Mouse (Mus musculus): ENCODE results near the gene Letm1. TPM values are rescaled to one million over a fixed set of nuclear protein-coding genes. Genes with fewer than 3 reads are reported as not detected.
A peak's percentile ranks its signal among the peaks of the same experiment; 100 is the strongest.

Gene Letm1
- polyA plus RNA-seq (2015; fragmentation: Nextera tagmentation; extraction: Ambion mirVana), result 47.6 and 56.6 TPM in 2 replicates

DNA sequence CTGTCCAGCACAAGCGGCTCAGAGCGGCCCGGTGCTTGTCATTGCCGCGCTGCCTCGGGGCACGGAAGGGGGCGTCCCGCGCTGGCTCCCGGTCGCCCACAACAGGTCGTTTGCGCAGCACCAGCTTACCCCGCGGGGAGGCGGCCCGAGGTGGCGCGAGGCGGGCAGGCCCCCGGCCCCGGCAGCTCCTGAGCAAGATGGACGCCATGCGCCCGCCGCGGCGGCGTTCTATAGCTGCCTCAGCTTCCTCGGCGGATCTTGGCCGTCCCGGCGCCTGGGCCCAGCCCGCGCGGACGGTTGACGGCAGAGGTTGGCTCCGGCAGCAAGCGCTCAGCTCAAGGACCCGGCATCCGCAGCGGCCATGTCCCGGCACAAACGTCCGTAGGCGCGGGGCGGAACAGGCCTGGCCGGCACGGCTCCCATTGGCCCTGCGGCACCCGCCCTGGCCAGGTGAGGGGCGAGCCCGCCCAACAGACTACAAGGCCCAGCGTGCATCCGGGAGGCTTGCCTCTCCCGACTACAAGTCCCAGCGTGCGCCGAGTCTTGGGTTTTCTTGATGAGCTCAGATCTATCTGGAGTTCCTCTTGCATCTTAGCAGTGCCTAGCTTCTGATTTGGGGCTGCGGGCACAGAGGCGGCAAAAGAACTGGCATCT, at the start of gene Letm1:
Letm1 (minus strand) TSS at position 473 of the 654 bp plus-strand sequence.
- H3K4me2 ChIP-seq, result peak within 1 kb of the TSS; percentile 90
- peak within 1 kb of the TSS; percentile 90 for H3K4me3 ChIP-seq
- no peaks in the 10 kb centered on the region for H3K9me3 ChIP-seq
- peak within 1 kb of the TSS; percentile 91 for H3K9ac ChIP-seq
- ATAC-seq (ENCODE audit: insufficient number of reproducible peaks, insufficient read depth, low FRiP score, low TSS enrichment, low read depth), result peak; percentile 98
- under 1% methylated on average over 65 of the region's 65 CpGs for WGBS
- peak within 1 kb of the TSS; percentile 83 for H3K27ac ChIP-seq
- peaks cover 22% of the 10 kb centered on the region for H3K4me1 ChIP-seq
- peaks cover 9% of the 10 kb centered on the region for H3K36me3 ChIP-seq
- H3K27me3 ChIP-seq, result no peaks in the 10 kb centered on the region

DNA sequence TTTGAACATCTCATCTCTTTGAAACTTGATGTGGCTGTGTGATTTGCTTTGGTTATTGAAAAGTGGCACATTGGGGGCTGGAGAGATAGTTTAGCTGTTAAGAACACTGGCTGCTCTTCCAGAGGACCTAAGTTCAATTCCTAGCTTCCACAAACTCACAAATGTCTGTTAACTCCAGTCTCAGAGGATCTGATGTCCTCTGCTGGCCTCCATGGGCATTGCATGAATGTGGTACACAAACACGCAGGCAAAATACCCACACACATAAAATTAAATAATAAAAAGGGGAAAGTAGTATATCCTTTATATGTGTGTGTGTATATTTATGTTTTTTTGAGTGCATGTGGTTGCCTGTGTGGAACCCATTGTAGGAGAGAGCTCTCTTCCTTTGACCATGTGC, 48.2 kb upstream of the Letm1 start:
- WGBS, result 76% methylated on average over 1 of the region's 1 CpGs
- Histone ChIP-seq H3K9ac (no peak overlapping the region), H3K36me3 (peaks cover 7% of the 10 kb centered on the region; the same call in 1 of the 2 replicates), H3K27ac (no peak overlapping the region), H3K4me1 (no peaks in the 10 kb centered on the region), H3K4me3 (no peak overlapping the region), H3K9me3 (no peaks in the 10 kb centered on the region), H3K27me3 (no peaks in the 10 kb centered on the region), H3K4me2 (no peak overlapping the region)
- no peak for ATAC-seq (ENCODE audit: insufficient number of reproducible peaks, insufficient read depth, low FRiP score, low TSS enrichment, low read depth)

DNA sequence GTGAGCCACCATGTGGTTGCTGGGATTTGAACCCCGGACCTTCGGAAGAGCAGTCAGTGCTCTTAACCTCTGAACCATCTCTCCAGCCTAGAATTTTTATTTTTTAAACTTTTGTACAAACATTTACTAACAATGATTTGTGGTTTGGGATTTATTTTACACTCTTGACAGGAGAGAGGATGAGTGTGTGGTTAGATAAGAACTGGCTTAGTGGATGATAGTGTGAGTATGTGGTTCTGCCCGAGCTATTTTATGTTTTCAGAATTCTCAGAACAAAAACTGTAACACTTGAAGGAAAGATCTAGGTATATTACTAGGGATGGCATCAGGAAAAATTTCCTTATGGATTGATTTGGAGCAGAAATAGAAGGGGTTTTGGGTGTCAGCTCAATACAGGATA, 47.3 kb upstream of the Letm1 start:
- WGBS, result 93% methylated on average over 3 of the region's 3 CpGs
- no peak for ATAC-seq (ENCODE audit: insufficient number of reproducible peaks, insufficient read depth, low FRiP score, low TSS enrichment, low read depth)
- Histone ChIP-seq H3K4me1 (no peaks in the 10 kb centered on the region), H3K9ac (no peak overlapping the region), H3K4me2 (no peak overlapping the region), H3K27me3 (no peaks in the 10 kb centered on the region), H3K9me3 (no peaks in the 10 kb centered on the region), H3K27ac (no peak overlapping the region), H3K36me3 (peaks cover 7% of the 10 kb centered on the region; the same call in 1 of the 2 replicates), H3K4me3 (no peak overlapping the region)

DNA sequence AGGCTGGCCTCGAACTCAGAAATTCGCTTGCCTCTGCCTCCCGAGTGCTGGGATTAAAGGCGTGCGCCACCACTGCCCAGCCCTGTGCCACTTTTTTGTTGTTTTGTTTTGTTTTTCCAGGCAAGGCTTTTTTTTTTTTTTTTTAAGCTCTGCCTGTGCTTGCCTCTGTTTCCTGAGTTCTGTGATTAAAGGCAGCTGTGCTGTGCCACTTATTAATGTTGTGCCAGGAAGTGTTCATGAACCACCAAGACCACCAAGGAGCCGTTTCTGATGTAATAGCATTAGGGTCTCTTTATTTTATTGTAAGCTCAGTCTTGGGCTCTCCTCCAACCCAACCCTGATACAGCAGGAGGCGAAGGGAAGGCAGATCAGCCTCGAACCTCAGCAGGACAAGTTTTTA, 45.5 kb upstream of the Letm1 start:
- Histone ChIP-seq H3K9ac (no peak overlapping the region), H3K27ac (no peak overlapping the region), H3K36me3 (peaks cover 7% of the 10 kb centered on the region; the same call in 1 of the 2 replicates), H3K4me2 (no peak overlapping the region), H3K27me3 (no peaks in the 10 kb centered on the region), H3K9me3 (no peaks in the 10 kb centered on the region), H3K4me3 (no peak overlapping the region), H3K4me1 (peaks cover 6% of the 10 kb centered on the region)
- WGBS, result 73% methylated on average over 8 of the region's 8 CpGs
- ATAC-seq (ENCODE audit: insufficient number of reproducible peaks, insufficient read depth, low FRiP score, low TSS enrichment, low read depth), result no peak

DNA sequence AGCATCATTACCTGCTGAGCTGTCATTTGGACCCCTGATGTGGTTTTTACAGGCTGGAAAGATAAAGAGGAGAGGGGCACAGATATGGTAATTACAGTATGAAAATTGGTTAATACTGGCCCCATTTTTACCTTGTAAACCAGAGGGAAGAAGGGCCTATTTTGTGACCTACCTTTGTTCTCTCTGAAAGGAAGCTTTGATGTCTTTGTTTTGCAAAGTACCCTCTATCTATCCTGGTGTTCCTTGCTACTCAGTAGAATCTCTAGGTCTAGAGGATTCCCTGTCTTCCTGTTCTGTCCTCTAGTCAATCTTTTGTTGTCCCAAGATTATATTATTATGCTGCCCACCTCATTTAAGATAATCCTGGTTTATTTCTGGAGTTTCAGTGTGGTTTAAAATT, 43.4 kb upstream of the Letm1 start:
- no peak for ATAC-seq (ENCODE audit: insufficient number of reproducible peaks, insufficient read depth, low FRiP score, low TSS enrichment, low read depth)

DNA sequence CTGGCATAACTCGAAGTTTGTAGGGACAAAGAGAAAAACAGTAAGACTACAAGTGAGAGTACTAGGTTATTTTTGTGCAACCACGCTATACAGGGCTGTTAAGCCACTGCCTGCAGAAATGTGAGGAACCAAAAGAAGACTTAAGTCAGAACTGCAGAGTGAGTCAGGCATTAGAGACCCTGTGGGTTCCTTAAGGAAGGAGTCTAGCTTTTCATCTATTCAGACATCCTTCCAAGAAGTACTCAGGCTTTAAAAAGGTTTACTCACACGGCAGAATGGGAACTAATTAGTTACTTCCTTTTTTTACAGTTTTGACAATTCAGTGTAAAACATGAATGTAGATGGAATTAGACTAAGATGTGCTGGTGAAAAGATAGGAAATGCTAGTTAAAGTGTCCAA, 39.8 kb upstream of the Letm1 start:
- Histone ChIP-seq H3K27ac (no peak overlapping the region), H3K4me1 (peaks cover 29% of the 10 kb centered on the region), H3K9ac (peak overlapping the region; percentile 54; the same call in 1 of the 2 replicates), H3K4me2 (peak overlapping the region; percentile 67), H3K9me3 (no peaks in the 10 kb centered on the region), H3K27me3 (no peaks in the 10 kb centered on the region), H3K36me3 (no peaks in the 10 kb centered on the region), H3K4me3 (peak overlapping the region; percentile 99)
- no peak for ATAC-seq (ENCODE audit: insufficient number of reproducible peaks, insufficient read depth, low FRiP score, low TSS enrichment, low read depth)
- 31% methylated on average over 3 of the region's 3 CpGs for WGBS

More for the DNA sequence above, 43.4 kb upstream of the Letm1 start:
- Histone ChIP-seq H3K27ac (no peak overlapping the region), H3K4me2 (no peak overlapping the region), H3K4me3 (no peak overlapping the region), H3K27me3 (no peaks in the 10 kb centered on the region), H3K4me1 (peaks cover 17% of the 10 kb centered on the region), H3K9ac (no peak overlapping the region), H3K36me3 (peaks cover 4% of the 10 kb centered on the region; the same call in 1 of the 2 replicates), H3K9me3 (no peaks in the 10 kb centered on the region)

DNA sequence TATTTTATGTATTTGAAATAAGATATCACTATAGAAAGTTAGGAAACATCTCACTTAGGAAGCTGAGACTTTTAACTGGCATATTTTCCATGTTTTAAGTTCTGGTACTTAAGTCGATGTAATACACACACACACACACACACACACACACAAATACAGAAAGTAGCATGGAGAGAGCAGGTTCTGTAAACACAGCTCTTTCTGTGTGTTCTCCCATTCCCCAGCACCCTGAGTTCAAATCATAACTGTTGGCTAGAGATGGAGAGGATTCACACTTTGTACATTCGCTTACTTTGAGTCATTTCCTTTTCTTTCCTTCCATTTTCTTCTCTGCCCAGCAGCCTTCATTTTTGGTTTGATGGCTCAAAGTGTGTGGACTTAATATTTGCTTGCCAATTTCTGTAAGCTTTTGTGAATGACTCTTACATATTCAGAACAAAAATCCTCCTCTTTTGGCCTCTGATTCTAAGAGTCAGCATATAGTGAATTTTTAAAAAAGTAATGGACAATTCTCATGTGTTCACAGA, 39.3 kb upstream of the Letm1 start:
- whole genome bisulfite sequencing, result 44% methylated on average over 2 of the region's 2 CpGs
- no peaks in the 10 kb centered on the region for H3K27me3 ChIP-seq
- H3K36me3 ChIP-seq, result no peaks in the 10 kb centered on the region
- peak overlapping the region; percentile 99 for H3K9ac ChIP-seq
- no peak overlapping the region for H3K27ac ChIP-seq
- no peaks in the 10 kb centered on the region for H3K9me3 ChIP-seq
- H3K4me2 ChIP-seq, result peak overlapping the region; percentile 67
- peaks cover 29% of the 10 kb centered on the region for H3K4me1 ChIP-seq
- ATAC-seq (ENCODE audit: insufficient number of reproducible peaks, insufficient read depth, low FRiP score, low TSS enrichment, low read depth), result no peak
- peak overlapping the region; percentile 99 for H3K4me3 ChIP-seq

DNA sequence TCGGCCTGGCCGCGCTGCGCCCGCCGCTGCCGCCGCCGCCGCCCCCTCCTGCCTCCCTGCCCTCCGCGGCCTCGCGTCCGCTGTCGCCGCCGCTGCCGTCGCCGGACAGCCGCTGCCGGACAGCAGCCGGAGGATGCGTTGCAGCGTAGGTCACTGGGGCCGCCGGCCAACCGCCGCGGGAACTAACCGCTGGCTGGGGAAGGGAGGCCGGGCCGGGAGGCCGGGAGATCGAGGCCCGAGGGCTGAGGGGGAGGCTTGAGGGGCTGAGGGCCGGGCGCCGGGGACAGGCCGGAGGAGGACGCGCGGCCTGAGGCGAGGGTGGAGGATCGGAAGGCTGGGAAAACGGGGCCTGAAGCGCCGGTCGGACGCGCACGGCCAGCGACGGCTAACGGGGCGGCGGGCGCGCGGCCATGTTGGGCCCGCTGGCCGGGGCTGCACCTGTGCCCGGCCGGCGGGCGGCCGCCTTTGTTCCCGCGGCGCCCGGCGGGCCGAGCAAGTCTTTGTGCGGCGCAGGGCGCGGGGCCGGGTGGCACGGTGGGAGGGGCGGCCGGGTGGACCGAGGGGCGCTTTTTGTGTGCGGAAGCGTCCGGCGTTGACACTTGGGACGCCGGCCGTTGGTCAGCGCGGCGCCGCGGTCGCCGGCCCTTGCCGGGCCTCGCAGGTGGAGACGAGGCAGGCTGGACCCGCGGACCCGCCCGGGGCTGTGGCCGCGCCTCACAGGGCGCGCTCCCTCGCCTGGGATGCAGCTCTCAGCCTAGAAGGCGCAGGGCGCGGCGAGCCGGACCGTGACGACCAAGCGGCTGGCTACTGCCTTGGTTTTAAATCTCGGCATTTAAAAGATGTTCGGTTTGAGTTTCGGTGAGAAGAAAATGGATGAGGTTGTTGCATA, 38.4 kb upstream of the Letm1 start:
- peaks cover 29% of the 10 kb centered on the region for H3K4me1 ChIP-seq
- no peaks in the 10 kb centered on the region for H3K9me3 ChIP-seq
- no peaks in the 10 kb centered on the region for H3K36me3 ChIP-seq
- ATAC-seq (ENCODE audit: insufficient number of reproducible peaks, insufficient read depth, low FRiP score, low TSS enrichment, low read depth), result no peak
- no peaks in the 10 kb centered on the region for H3K27me3 ChIP-seq
- under 1% methylated on average over 113 of the region's 121 CpGs for WGBS
- H3K27ac ChIP-seq, result peak overlapping the region; percentile 97
- peak overlapping the region; percentile 99 for H3K9ac ChIP-seq
- peak overlapping the region; percentile 99 for H3K4me3 ChIP-seq
- peak overlapping the region; percentile 67 for H3K4me2 ChIP-seq

DNA sequence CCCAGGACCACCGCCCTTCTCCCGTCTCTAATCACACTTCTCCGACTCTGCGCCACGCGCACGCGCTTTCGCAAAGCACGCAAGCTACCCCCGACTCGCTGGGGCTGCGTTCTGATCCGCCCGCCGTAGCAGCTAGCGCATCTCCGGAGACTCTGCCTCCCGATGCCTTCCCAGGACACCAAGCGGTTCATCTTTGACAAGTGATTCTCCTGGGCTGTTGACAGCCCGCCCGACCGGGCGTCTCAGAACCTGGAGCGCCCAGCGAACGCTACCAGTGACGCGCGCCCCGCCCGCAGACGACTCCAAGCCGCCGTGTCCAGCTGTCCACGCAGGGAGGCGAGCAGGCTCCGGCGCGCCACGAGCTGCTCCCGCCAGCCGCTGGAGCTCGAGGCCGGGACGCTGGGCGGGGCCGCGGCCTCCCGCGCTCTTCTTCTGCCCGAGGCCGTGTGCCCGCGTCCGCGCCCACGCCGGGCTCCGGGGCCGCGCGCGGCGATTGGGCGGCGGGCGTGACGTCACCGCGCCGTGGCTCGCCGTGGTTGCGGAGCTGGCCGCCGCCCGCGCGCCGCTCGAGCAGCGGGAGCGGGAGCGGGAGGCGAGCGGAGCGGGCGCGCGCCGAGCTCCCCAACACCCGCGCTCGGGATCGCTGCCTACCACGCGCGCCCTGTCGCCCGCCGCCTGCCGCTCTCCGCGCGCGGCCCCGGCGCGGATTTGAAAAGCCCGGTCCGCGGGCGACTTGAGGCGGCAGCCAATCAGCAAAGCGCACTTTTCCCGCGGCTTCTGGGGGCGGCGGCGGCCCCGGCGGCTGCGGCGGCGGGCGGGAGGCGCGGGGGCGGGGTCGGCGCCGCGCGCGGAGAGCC, 37.5 kb upstream of the Letm1 start, which contains the start of gene Nsd2:
Nsd2 (plus strand) TSS at position 850 of the 857 bp plus-strand sequence.
- Histone ChIP-seq H3K9ac (peak within 1 kb of the TSS; percentile 99), H3K4me2 (peak within 1 kb of the TSS; percentile 81), H3K36me3 (no peaks in the 10 kb centered on the region), H3K4me3 (peak within 1 kb of the TSS; percentile 99), H3K27ac (peak within 1 kb of the TSS; percentile 97), H3K4me1 (peaks cover 29% of the 10 kb centered on the region), H3K9me3 (no peaks in the 10 kb centered on the region), H3K27me3 (no peaks in the 10 kb centered on the region)
- under 1% methylated on average over 66 of the region's 136 CpGs for WGBS
- peak; percentile 83 for ATAC-seq (ENCODE audit: insufficient number of reproducible peaks, insufficient read depth, low FRiP score, low TSS enrichment, low read depth)

DNA sequence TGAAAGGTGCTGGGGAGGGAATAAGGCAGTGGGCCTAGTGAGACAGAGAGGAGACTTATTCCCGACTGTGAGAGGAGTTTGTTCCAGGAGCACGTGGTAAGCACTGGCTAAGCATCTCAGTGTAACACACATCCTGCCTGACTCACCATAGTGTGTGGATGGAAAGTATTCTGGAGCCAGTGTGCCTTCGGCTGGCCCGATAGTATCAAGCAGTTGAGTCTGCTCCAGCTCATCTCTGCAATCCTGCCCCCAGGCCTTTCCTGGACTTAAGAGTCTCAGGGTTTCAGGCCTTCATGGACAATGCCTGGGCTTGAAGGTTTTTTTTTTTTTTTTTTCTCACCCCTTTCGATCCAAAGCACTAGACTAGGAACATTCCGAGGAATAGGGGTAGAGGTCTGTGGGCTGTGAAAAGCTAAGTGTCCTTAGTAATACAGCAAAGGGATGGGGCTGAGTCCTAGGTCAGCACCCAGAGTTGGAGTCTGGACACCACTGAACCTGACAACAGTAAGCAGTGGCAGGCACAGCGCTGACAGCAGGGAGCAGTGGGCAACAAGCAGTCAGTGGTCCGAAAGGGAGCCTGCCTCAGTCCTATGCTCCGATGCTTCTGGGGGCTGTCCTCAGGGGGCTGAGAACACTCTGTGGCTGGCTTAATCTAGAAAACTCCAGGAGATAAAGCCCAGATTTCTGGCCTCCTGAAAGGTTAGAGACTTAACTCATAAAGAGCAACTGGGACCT, 36.7 kb upstream of the Letm1 start:
- H3K4me1 ChIP-seq, result peaks cover 29% of the 10 kb centered on the region
- WGBS, result 6% methylated on average over 9 of the region's 9 CpGs
- peak overlapping the region; percentile 99 for H3K9ac ChIP-seq
- peak; percentile 21; the same call in 1 of the 2 replicates for ATAC-seq (ENCODE audit: insufficient number of reproducible peaks, insufficient read depth, low FRiP score, low TSS enrichment, low read depth)
- H3K9me3 ChIP-seq, result no peaks in the 10 kb centered on the region
- no peaks in the 10 kb centered on the region for H3K36me3 ChIP-seq
- no peaks in the 10 kb centered on the region for H3K27me3 ChIP-seq
- peak overlapping the region; percentile 81 for H3K4me2 ChIP-seq
- H3K27ac ChIP-seq, result peak overlapping the region; percentile 97
- peak overlapping the region; percentile 99 for H3K4me3 ChIP-seq

Measured in embryonic facial prominence, embryonic 13.5 days (tissue).